Mouse (Mus musculus) 3134 (cell line): Measurements from ENCODE around the gene Rcan1.

Source experiments
- DNase-seq: peaks from one replicate; pipeline ENCODE4 v3.0.0-alpha.2; 2011; ENCODE audit warnings: low spot score; ENCODE audit not compliant: insufficient read length; ENCODE audit errors: extremely low read depth

The Rcan1 gene

GRCm38 (mm10) chr16:92472898-92473297 lies 2.2 kb upstream of the Rcan1 start:
- no peak for DNase-seq

- no peak for DNase-seq
Observed at GRCm38 (mm10) chr16:92468459-92468858, 2.2 kb downstream of the Rcan1 start.

- DNase-seq, result no peak
Observed at GRCm38 (mm10) chr16:92467041-92467440, 3.6 kb downstream of the Rcan1 start.

GRCm38 (mm10) chr16:92465642-92466526 lies 4.8 kb downstream of the Rcan1 start:
- DNase-seq, result peak; percentile 94

- DNase-seq, result no peak
Observed at GRCm38 (mm10) chr16:92465226-92465625, 5.4 kb downstream of the Rcan1 start.

- no peak for DNase-seq
Observed at GRCm38 (mm10) chr16:92464390-92464972, 6.2 kb downstream of the Rcan1 start.

- DNase-seq, result no peak
Observed at GRCm38 (mm10) chr16:92461412-92461811, 9.3 kb downstream of the Rcan1 start.

- DNase-seq, result no peak
Observed at GRCm38 (mm10) chr16:92457594-92457993, 13.1 kb downstream of the Rcan1 start.

- DNase-seq, result no peak
Observed at GRCm38 (mm10) chr16:92455969-92456368, 14.7 kb downstream of the Rcan1 start.

GRCm38 (mm10) chr16:92455488-92455887 lies 15.2 kb downstream of the Rcan1 start:
- no peak for DNase-seq

- DNase-seq, result no peak
Observed at GRCm38 (mm10) chr16:92454495-92454894, 16.2 kb downstream of the Rcan1 start.

- no peak for DNase-seq
Observed at GRCm38 (mm10) chr16:92454002-92454401, 16.7 kb downstream of the Rcan1 start.

GRCm38 (mm10) chr16:92452609-92453008 lies 18.1 kb downstream of the Rcan1 start:
- DNase-seq, result no peak

GRCm38 (mm10) chr16:92451516-92452072 lies 19.1 kb downstream of the Rcan1 start:
- DNase-seq, result no peak

GRCm38 (mm10) chr16:92450331-92450730 lies 20.3 kb downstream of the Rcan1 start:
- no peak for DNase-seq

GRCm38 (mm10) chr16:92449080-92449479 lies 21.6 kb downstream of the Rcan1 start:
- no peak for DNase-seq

- DNase-seq, result no peak
Observed at GRCm38 (mm10) chr16:92445377-92445776, 25.3 kb downstream of the Rcan1 start.

- DNase-seq, result no peak
Observed at GRCm38 (mm10) chr16:92443644-92444113, 27.0 kb downstream of the Rcan1 start.

GRCm38 (mm10) chr16:92442946-92443345 lies 27.7 kb downstream of the Rcan1 start:
- DNase-seq, result no peak

GRCm38 (mm10) chr16:92442150-92442549 lies 28.5 kb downstream of the Rcan1 start:
- no peak for DNase-seq

GRCm38 (mm10) chr16:92441203-92441602 lies 29.5 kb downstream of the Rcan1 start:
- no peak for DNase-seq

GRCm38 (mm10) chr16:92440229-92440628 lies 30.4 kb downstream of the Rcan1 start:
- DNase-seq, result no peak
